Mouse (Mus musculus) E14TG2a.4 (cell line): ENCODE results near the gene Plac8.

ENCODE experiments used
- H3K27me3 ChIP-seq: 2 replicates; pipeline ENCODE4 v1.6.1; 2014; ENCODE audit warnings: low read length, control low read depth; ENCODE audit not compliant: insufficient read depth
- H3K36me3 ChIP-seq: 2 replicates; pipeline ENCODE4 v1.6.1; 2014; ENCODE audit warnings: low read length, control low read depth; ENCODE audit not compliant: insufficient read depth
- H3K4me1 ChIP-seq: replicated peaks from 2 replicates; pipeline ENCODE4 v1.6.1; 2014; ENCODE audit warnings: low read depth, low read length, control low read depth
- H3K4me3 ChIP-seq: replicated peaks from 2 replicates; pipeline ENCODE4 v1.5.1; 2014; ENCODE audit warnings: mild to moderate bottlenecking, low read length
- H3K9me3 ChIP-seq: 2 replicates; pipeline ENCODE4 v1.6.1; 2014; ENCODE audit warnings: low read length, control low read depth
- CTCF ChIP-seq: conservative IDR thresholded peaks from 2 replicates; pipeline ENCODE4 v1.5.1; 2014; ENCODE audit warnings: low read length
- NANOG ChIP-seq: IDR thresholded peaks from 2 replicates; pipeline ENCODE4 v1.6.1; 2014; ENCODE audit warnings: borderline replicate concordance, low read length, mixed read lengths
- POU5F1 ChIP-seq: IDR thresholded peaks from 2 replicates; pipeline ENCODE4 v1.6.1; 2014; ENCODE audit warnings: low read length, borderline replicate concordance

Gene Plac8

DNA sequence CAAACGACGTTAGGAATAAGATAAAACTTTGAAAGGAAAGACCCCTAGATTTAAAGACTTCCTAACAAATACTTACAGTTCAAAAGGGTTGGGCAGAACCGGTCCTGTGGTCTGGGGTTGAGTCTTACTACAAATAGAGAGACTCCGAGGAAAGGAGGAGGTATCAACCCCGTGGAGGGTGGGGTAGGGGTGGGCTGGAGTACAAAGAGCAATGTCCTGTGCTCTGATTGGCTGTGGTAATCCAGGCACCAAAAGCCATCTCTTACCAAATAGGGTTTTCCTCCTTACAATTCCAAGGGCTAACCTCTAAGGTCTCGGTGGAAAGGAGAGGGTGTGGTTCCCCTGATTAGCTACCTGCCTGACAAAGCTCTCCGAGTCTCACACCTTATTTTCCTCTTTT is at the start of gene Plac8:
TSS of gene Plac8 (minus strand) at position 177 of the 400 bp plus-strand sequence.
- Histone ChIP-seq H3K9me3 (no peaks in the 10 kb centered on the region), H3K4me1 (peaks cover 19% of the 10 kb centered on the region), H3K36me3 (no peaks in the 10 kb centered on the region), H3K27me3 (peaks cover 8% of the 10 kb centered on the region; the same call in 1 of the 2 replicates), H3K4me3 (no peak within 1 kb of the TSS)
- no peak for TF ChIP-seq POU5F1
- no peak for TF ChIP-seq NANOG
- no peak for TF ChIP-seq CTCF

DNA sequence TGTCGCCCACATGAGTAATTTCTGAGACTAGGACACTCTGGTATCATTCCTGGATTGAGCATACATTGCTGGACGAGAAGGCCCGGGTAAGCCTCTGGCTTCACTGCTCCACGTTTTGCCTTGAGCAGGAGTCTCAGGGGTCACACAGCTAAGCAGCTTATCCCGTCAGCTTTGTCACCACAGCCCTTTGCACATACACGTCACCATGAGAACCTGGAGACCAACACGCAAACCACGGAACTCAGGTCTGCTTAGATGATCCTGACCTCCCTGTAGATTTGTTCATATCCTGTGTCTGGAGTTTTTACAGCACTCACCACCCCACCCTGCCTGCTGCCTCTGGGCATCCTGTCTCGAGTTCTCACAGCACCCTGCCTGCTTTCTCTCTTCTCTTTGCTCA is 48.9 kb upstream of the Plac8 start:
- Histone ChIP-seq H3K9me3 (no peaks in the 10 kb centered on the region), H3K4me3 (no peak overlapping the region), H3K4me1 (no peaks in the 10 kb centered on the region), H3K27me3 (0 out of 2 replicates have a peak, but pooled peaks cover 4% of the 10 kb centered on the region), H3K36me3 (no peaks in the 10 kb centered on the region)
- TF ChIP-seq POU5F1 (no peak), CTCF (no peak), NANOG (no peak)

DNA sequence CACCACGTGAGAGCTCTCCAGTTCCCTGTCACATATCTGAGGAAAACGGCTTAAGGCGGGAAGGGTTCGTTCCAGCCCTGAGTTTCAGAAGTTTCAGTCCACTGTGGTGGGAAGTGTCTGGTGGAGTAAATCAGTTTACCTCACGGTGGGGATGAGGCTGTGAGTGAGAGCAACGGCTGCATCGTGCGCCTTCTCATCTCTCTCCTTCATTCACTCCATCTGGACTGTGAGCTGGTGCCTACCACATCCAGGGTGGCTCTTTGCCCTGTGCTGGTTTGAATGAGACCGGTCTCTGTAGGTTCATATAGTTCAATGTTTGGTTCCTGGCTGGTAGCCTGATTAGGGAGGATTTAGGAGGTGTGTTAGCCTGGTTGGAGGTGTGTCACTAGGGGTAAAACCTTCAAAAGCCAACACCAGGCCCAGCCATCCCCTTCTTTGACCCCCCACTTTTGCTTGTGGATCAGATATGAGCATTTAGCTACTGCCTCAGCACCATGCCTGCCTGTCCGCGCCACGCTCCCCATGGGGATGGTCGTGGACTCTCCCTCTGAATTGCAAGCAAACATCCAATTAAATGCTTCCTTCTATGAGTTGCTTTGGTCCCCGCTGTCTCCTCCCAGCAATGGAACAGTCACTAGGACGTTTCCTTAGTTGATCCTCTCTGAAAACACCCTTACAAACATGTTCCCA is 47.7 kb upstream of the Plac8 start:
- Histone ChIP-seq H3K4me1 (no peaks in the 10 kb centered on the region), H3K36me3 (no peaks in the 10 kb centered on the region), H3K4me3 (no peak overlapping the region), H3K27me3 (0 out of 2 replicates have a peak, but pooled peaks cover 4% of the 10 kb centered on the region), H3K9me3 (no peaks in the 10 kb centered on the region)
- no peak for TF ChIP-seq CTCF
- no peak for TF ChIP-seq POU5F1

GRCm38 (mm10) chr5:100613896-100614768 is 42.1 kb upstream of the Plac8 start:
- no peaks in the 10 kb centered on the region for H3K4me1 ChIP-seq
- H3K4me3 ChIP-seq = no peak overlapping the region
- no peaks in the 10 kb centered on the region for H3K27me3 ChIP-seq
- H3K36me3 ChIP-seq = no peaks in the 10 kb centered on the region
- H3K9me3 ChIP-seq = no peaks in the 10 kb centered on the region
- no peak for TF ChIP-seq CTCF
- TF ChIP-seq NANOG = no peak
- TF ChIP-seq POU5F1 = no peak

DNA sequence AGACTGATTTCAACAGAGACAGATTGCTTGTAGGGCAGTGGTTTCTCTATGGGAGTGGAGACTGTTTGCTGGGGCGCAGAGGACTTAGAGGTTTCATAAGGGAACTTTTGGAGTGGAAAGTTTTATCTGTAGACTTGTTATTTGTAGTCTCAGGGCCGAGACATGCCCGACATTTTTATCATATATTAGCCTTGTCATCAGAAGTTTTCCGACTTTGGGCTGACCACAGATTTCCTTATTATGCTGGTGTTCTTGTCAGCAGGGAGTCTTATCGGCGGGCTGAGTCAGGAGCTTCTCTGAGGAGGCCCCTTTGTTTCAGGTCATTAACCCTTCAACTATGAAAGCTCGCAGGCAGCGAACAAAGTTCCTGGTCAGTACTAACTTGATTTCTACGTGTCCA is 35.8 kb upstream of the Plac8 start:
- Histone ChIP-seq H3K9me3 (0 out of 2 replicates have a peak, but pooled peaks cover 2% of the 10 kb centered on the region), H3K4me1 (no peaks in the 10 kb centered on the region), H3K27me3 (no peaks in the 10 kb centered on the region), H3K36me3 (no peaks in the 10 kb centered on the region), H3K4me3 (no peak overlapping the region)
- no peak for TF ChIP-seq CTCF
- TF ChIP-seq NANOG = no peak
- no peak for TF ChIP-seq POU5F1

GRCm38 (mm10) chr5:100607090-100607762 is 35.2 kb upstream of the Plac8 start:
- Histone ChIP-seq H3K4me1 (no peaks in the 10 kb centered on the region), H3K9me3 (0 out of 2 replicates have a peak, but pooled peaks cover 2% of the 10 kb centered on the region), H3K27me3 (no peaks in the 10 kb centered on the region), H3K36me3 (no peaks in the 10 kb centered on the region), H3K4me3 (no peak overlapping the region)
- no peak for TF ChIP-seq CTCF
- TF ChIP-seq NANOG = no peak
- TF ChIP-seq POU5F1 = no peak

DNA sequence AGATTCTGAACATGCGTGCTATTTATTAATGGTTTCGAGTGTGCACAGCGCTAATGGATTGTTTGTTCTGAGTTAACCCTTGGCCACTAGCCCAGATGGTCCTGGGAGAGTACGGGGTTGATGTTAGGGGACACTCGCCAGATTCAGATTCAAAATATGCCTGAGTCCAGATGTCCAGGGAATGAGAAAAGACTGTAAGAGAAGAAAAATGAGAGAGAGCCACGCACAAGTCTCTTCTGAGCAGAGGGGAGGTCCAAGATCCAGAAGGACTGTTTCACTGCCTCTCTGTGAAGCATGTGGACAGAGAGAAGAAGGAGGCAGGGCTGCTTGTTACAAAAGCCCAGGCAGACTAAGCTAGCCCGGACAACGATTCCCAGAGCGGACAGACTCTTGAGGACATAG is 33.8 kb upstream of the Plac8 start:
- Histone ChIP-seq H3K9me3 (0 out of 2 replicates have a peak, but pooled peaks cover 2% of the 10 kb centered on the region), H3K27me3 (no peaks in the 10 kb centered on the region), H3K4me1 (no peaks in the 10 kb centered on the region), H3K36me3 (no peaks in the 10 kb centered on the region), H3K4me3 (no peak overlapping the region)
- TF ChIP-seq CTCF (no peak), POU5F1 (no peak), NANOG (no peak)

- H3K4me3 ChIP-seq = no peak overlapping the region
- H3K4me1 ChIP-seq = no peaks in the 10 kb centered on the region
Observed at GRCm38 (mm10) chr5:100604061-100604460, 32.0 kb upstream of the Plac8 start.

More at GRCm38 (mm10) chr5:100604061-100604460, 32.0 kb upstream of the Plac8 start:
- no peak for TF ChIP-seq POU5F1
- no peak for TF ChIP-seq CTCF
- H3K36me3 ChIP-seq = no peaks in the 10 kb centered on the region
- no peaks in the 10 kb centered on the region for H3K27me3 ChIP-seq
- 0 out of 2 replicates have a peak, but pooled peaks cover 2% of the 10 kb centered on the region for H3K9me3 ChIP-seq
